Mouse (Mus musculus) kidney, adult 2 months (tissue): ENCODE measurements around the gene Sema4b.

Experiments
- CTCF ChIP-seq: fragments of 200-500 bp; conservative IDR thresholded peaks from 2 replicates; pipeline ENCODE4 v1.5.1; 2011; ENCODE audit warnings: low read depth, mild to moderate bottlenecking, control low read depth, low read length, moderate library complexity, mixed read lengths; ENCODE audit not compliant: insufficient read depth, insufficient read length
- POLR2A ChIP-seq: fragments of 200-500 bp; IDR thresholded peaks from one replicate; pipeline ENCODE4 v1.6.1; 2011; ENCODE audit warnings: low read depth, low read length, control low read depth

- no peak for TF ChIP-seq POLR2A
- no peak for TF ChIP-seq CTCF
Observed at GRCm38 (mm10) chr7:80261372-80261990, 74.8 kb downstream of the Sema4b start.
